Mouse (Mus musculus) limb, embryonic 10.5 days (tissue): ENCODE data around the gene Rtf2. TPM values are rescaled to one million over a fixed set of nuclear protein-coding genes. Genes with fewer than 3 reads are reported as not detected.

ENCODE experiments used
- DNase-seq: peaks from one replicate; pipeline ENCODE4 v3.0.0-alpha.2; 2017; ENCODE audit warnings: low spot score
- H3K27ac ChIP-seq: fragments of 300-500 bp; sonication (generic); 2 replicates; pipeline ENCODE4 v1.5.1; 2016; ENCODE audit warnings: mild to moderate bottlenecking
- H3K27me3 ChIP-seq: fragments of 300-500 bp; sonication (generic); 2 replicates; pipeline ENCODE4 v1.6.1; 2016; ENCODE audit warnings: low read depth, mild to moderate bottlenecking; ENCODE audit not compliant: poor library complexity, severe bottlenecking
- H3K36me3 ChIP-seq: fragments of 300-500 bp; sonication (generic); 2 replicates; pipeline ENCODE4 v1.6.1; 2016; ENCODE audit warnings: mild to moderate bottlenecking, moderate library complexity
- H3K4me1 ChIP-seq: fragments of 300-500 bp; sonication (generic); 2 replicates; pipeline ENCODE4 v1.6.1; 2016
- H3K4me3 ChIP-seq: fragments of 300-500 bp; sonication (generic); 2 replicates; pipeline ENCODE4 v1.5.1; 2016; ENCODE audit warnings: mild to moderate bottlenecking, moderate library complexity
- H3K9me3 ChIP-seq: fragments of 300-500 bp; sonication (generic); replicated peaks from 2 replicates; pipeline ENCODE4 v1.6.1; 2016; ENCODE audit warnings: mild to moderate bottlenecking
- WGBS: fragments of 180-500 bp; shearing (Covaris S2); methylation state at CpG from one replicate; pipeline ENCODE4 v1.1.7; 2016; 5-methylcytosine and 5-hydroxymethylcytosine counted together
- polyA plus RNA-seq: library from polyadenylated mRNA; unstranded; fragments of >200 nt; fragmentation: Nextera tagmentation; extraction: Ambion mirVana; gene quantifications from 2 replicates; pipeline ENCODE4 v1.2.1, GENCODE M21; 2016

Rtf2 gene
- polyA plus RNA-seq, 1 experiment from 2014 or later: 79.5 TPM

GRCm38 (mm10) chr2:172506121-172506520, 65.8 kb downstream of the Rtf2 start:
- H3K9me3 ChIP-seq: no peaks in the 10 kb centered on the region
- no peak overlapping the region for H3K4me3 ChIP-seq
- 90% methylated on average over 7 of the region's 7 CpGs for WGBS
- H3K27ac ChIP-seq: no peak overlapping the region
- no peak for DNase-seq
- peaks cover 10% of the 10 kb centered on the region for H3K4me1 ChIP-seq
- no peaks in the 10 kb centered on the region for H3K36me3 ChIP-seq
- no peaks in the 10 kb centered on the region for H3K27me3 ChIP-seq

- DNase-seq: no peak
- 90% methylated on average over 15 of the region's 15 CpGs for WGBS
- Histone ChIP-seq H3K27me3 (peaks cover 7% of the 10 kb centered on the region; the same call in 1 of the 2 replicates), H3K9me3 (no peaks in the 10 kb centered on the region), H3K4me3 (no peak overlapping the region), H3K36me3 (no peaks in the 10 kb centered on the region), H3K27ac (no peak overlapping the region), H3K4me1 (no peaks in the 10 kb centered on the region)
These were observed 69.8 kb downstream of the Rtf2 start for GRCm38 (mm10) chr2:172510056-172510712.

- H3K27ac ChIP-seq: no peak overlapping the region
- H3K9me3 ChIP-seq: no peaks in the 10 kb centered on the region
- H3K27me3 ChIP-seq: peaks cover 14% of the 10 kb centered on the region; the same call in 1 of the 2 replicates
- DNase-seq: no peak
- H3K36me3 ChIP-seq: no peaks in the 10 kb centered on the region
- no peaks in the 10 kb centered on the region for H3K4me1 ChIP-seq
- no peak overlapping the region for H3K4me3 ChIP-seq
- WGBS: 55% methylated on average over 3 of the region's 3 CpGs
These were observed 70.5 kb downstream of the Rtf2 start for GRCm38 (mm10) chr2:172510899-172511298.

GRCm38 (mm10) chr2:172516407-172516992, 76.1 kb downstream of the Rtf2 start:
- H3K36me3 ChIP-seq: no peaks in the 10 kb centered on the region
- H3K9me3 ChIP-seq: no peaks in the 10 kb centered on the region
- DNase-seq: no peak
- peaks cover 27% of the 10 kb centered on the region; the same call in 1 of the 2 replicates for H3K27me3 ChIP-seq
- H3K4me1 ChIP-seq: peaks cover 6% of the 10 kb centered on the region
- H3K27ac ChIP-seq: no peak overlapping the region
- WGBS: 22% methylated on average over 11 of the region's 11 CpGs
- H3K4me3 ChIP-seq: no peak overlapping the region

Other genes with a start within 250 kb of the Rtf2 start
- gene Mc3r, start 192.1 kb upstream of the Rtf2 start, polyA plus RNA-seq: not detected in 2 replicates
- gene Fam210b, start 95.0 kb upstream of the Rtf2 start, polyA plus RNA-seq: 10.7 and 13.7 TPM in 2 replicates
- gene Aurka, start 70.0 kb upstream of the Rtf2 start, polyA plus RNA-seq: 223 and 238 TPM in 2 replicates
- 59.7 and 61.5 TPM in 2 replicates for gene Cstf1, start 69.9 kb upstream of the Rtf2 start, polyA plus RNA-seq
- gene Cass4, start 46.8 kb upstream of the Rtf2 start, polyA plus RNA-seq: 0.11 and 0.39 TPM in 2 replicates
- 1.9 and 2.2 TPM in 2 replicates for gene Gcnt7, start 18.0 kb downstream of the Rtf2 start, polyA plus RNA-seq
- 0.21 TPM in 1 of 2 replicates, not detected in the other for gene Fam209, start 32.0 kb downstream of the Rtf2 start, polyA plus RNA-seq
- gene Tfap2c, start 109.0 kb downstream of the Rtf2 start, polyA plus RNA-seq: 11.5 and 25.1 TPM in 2 replicates